Mouse (Mus musculus) spleen, embryonic (tissue): ENCODE measurements at regions not wholly inside any gene's neighbourhood (a gene's known extent, or its start where the extent isn't known, plus 50 kb on each side); places are given as distances from the start of the nearest gene placed in this dataset.

ENCODE experiments used
- CTCF ChIA-PET: fragments of 350-600 bp; sonication (Branson Sonifier 250); formaldehyde crosslinking; loops from one replicate; lab custom pipeline; 2022; lab: Charles Lee

DNA sequence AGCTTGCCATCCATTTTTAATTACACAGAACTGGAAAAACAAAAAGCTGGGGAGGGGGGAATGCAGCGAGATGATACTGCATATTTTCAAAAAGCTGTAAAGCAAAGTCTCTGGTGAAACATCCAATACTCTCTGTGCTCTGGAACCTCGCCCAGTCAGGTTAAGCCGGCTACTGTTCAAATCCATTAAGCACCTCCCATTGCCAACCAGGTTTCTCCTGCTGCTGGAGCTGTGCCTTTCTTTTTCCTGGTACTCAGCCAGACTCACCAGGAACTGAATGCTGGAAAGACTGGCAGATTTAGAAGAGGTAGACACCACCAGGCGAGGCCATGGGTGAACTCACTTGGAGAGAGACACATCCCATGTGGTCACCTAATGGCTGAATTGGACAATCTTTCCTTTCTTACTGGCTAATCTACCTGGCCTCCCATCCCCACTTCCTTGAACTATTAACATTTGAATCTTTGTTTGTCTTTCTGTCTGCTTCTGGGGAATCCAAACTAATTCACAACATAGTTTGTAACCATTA lies 1250.8 kb upstream of the Jmjd1c start:
- CTCF ChIA-PET: no interaction called here

DNA sequence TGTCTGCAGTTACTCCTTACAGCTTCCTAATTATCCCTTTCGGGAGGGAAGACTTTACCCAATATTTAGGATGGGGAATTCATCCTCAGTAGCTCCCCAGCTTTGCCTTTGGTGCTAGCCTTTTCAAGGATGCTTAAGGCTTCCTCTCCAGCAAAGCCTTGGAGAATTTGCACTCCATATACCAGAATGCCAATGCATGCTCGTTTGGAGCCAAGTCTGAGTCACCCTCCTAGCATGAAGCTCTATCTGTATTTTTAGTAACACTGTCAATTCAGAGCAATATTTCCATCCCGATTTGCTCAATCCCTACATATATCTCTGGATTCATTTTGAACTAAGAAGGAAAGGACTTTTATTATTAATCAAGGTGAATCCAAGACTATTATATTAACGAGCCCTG lies 1249.8 kb upstream of the Jmjd1c start:
- CTCF ChIA-PET: no interaction called here

DNA sequence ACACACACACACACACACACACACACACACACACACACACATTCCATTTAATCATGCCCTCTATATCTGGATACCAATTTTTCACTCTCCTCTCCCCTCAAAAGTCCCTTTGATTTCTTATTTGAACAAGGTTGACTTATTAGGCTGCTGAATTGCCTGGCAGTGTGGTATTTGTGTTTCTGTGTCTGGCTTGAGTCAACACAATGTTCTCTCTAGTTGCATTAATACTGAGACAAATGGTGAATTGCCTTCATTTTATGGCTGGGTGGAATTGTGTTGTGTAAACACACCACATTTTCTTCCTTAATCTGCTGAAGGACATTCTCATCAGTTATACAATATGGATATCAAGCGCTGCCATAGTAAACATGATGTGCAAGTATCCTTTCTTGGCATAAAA lies 1248.3 kb upstream of the Jmjd1c start:
- CTCF ChIA-PET: no interaction called here

DNA sequence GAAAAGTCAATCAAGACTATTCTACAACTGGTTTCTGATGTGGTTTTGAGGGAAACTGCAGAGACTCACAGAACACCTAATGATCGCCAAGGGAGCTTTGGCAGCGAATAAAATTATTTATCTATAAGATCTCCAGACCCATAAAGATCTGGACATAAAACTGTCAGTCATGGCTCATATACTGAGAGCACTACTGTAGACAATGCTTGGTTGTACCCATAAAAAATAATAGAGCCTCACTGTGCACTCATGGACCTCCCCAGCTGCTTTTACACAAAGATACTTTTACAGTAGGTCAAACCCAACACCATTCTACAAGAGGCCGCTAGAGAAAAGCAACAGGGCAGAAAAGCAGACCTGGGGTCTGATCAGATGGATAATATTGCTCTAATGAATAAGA lies 1206.0 kb upstream of the Jmjd1c start:
- CTCF ChIA-PET: no interaction called here

DNA sequence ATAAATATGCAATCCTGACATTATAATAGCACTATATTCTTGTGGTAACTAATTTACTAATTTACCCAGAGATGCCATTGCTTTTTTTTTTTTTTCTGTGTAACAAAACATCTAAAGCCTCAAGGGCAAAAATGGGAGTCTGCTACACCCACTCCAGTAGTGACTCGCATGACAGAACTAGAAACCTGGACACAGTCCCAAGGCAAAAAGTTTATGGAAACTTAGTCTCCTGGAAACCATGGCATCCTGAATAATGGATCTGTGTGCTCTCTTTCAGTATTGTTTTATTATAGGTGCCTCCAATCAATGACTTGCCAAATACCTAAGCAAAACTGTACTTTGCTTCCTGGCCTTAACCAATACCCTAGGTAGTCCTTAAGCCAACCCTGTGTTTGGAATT lies 1188.4 kb upstream of the Jmjd1c start:
- CTCF ChIA-PET: no interaction called here

DNA sequence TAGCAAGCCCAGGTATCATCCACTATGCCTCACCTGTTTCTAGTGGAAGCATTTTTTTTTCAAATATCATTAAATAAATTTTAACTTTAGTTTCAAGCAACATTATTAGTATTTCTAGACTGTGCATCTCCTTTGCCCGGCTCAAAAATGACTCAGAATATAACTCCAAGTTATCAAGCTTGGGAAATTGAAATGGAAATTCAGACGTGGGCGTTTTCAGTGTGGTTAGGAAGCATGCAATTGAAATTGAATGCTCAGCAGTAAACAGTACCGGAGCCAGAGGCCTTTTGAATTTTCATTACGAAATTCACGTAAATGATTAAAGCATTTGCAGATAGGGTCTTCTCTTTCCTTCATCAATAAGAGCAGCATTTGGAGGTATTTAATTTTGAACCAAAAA lies 1183.4 kb upstream of the Jmjd1c start:
- CTCF ChIA-PET: no interaction called here

DNA sequence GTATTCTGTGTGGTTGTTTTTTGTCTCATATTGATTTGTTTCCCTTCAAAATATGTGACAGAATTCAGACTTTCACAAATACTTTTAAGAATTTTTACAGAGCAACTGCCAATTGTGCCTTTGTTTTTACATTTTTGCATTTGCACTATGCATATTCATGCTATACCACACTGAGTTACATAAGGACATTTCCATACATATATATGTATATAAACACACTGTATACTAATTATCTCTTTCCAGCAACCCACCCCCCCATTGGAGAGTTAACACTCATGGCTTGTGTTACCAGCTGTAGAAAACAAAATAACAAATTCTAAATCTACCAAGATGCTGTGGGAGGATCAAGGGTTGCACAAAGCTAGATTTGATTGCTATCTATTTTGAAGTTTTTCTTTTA lies 1163.8 kb upstream of the Jmjd1c start:
- CTCF ChIA-PET: interaction anchor here (0.6 kb wide), 1 partner anchor 988 kb away, joined by 9 read pairs; no protein-coding TSS in a partner anchor

DNA sequence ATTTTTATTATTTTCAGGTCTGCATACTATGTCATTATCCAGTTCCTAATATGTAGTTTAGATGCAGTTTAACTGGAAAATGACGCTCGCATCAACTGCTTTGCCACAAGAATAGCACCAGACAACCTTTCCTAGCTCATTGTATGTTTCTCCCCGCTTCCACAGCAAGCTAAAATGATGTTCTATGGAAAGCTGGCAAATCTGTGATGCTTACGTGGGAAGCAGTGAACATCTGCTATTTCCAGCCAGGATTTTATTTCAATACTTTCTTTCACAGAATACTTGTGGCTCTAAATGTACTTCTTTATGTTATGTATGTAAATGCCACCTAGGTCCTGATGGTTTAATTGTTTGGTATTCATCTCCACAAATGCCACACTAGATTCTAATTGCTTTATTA lies 1147.3 kb upstream of the Jmjd1c start:
- CTCF ChIA-PET: no interaction called here

DNA sequence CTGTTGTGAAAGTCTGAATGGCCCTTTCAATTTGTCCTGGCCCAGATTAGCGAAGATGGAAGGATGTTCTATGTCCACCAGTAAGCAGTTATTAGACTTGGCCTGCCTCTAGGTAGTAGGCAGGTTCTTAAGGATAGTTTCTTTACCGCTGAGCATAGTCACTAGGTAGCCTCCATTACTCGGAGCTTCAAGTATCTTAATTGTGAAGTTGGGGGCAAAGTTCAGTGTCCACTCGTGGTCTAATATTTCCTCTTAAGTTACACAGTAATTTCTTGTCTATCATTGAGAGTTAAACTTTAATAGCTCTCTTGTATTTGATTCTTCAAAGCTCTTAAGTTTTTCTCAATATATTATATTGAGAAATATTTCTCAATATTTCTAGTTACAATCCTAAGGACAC lies 1133.5 kb upstream of the Jmjd1c start:
- CTCF ChIA-PET: no interaction called here

DNA sequence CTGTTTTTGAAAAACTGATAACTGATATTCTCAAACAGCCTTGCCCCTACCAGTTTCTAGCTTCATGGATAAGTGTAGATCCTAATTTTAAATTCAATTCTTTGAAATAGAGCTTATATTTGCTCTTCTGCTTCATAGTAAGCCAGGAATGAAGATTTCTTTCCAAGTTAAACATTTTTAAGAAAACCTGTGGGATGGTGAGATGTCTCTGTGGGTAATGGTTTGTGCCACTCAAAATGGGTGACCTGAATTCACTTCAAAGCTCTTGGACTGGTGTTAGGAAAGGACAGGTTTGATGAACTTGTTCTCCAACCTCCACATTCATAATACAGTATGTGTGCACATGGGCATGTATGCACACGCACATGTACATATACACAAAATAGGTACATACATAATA lies 1126.2 kb upstream of the Jmjd1c start:
- CTCF ChIA-PET: no interaction called here
